Mouse (Mus musculus): ENCODE results near the gene Ccdc13. TPM values are rescaled to one million over a fixed set of nuclear protein-coding genes. Genes with fewer than 3 reads are reported as not detected.
A peak's percentile ranks its signal among the peaks of the same experiment; 100 is the strongest.

Ccdc13 gene
- 1.2 TPM in 2 replicates for polyA plus RNA-seq (2015; fragmentation: Nextera tagmentation; extraction: Ambion mirVana)

GRCm38 (mm10) chr9:121838829-121839621 lies at the start of gene Ccdc13:
TSS of gene Ccdc13 (minus strand) at chr9:121839461.
- peak; percentile 93; the same call in 1 of the 2 replicates for ATAC-seq (ENCODE audit: borderline replicate concordance, extremely low read depth, low FRiP score, low TSS enrichment)
- no peaks in the 10 kb centered on the region for H3K27me3 ChIP-seq
- H3K27ac ChIP-seq = no peak within 1 kb of the TSS
- peaks cover 3% of the 10 kb centered on the region; the same call in 1 of the 2 replicates for H3K4me1 ChIP-seq
- H3K4me3 ChIP-seq = peak within 1 kb of the TSS; percentile 49
- H3K9ac ChIP-seq = peak within 1 kb of the TSS; percentile 25; the same call in 1 of the 2 replicates
- 3% methylated on average over 61 of the region's 61 CpGs for WGBS
- no peaks in the 10 kb centered on the region for H3K9me3 ChIP-seq
- H3K4me2 ChIP-seq = peak within 1 kb of the TSS; percentile 87
- no peaks in the 10 kb centered on the region for H3K36me3 ChIP-seq

- Histone ChIP-seq H3K9ac (no peak overlapping the region), H3K4me3 (no peak overlapping the region)
- 0 out of 2 replicates have a peak, but pooled peaks have one; percentile 31 for ATAC-seq (ENCODE audit: borderline replicate concordance, extremely low read depth, low FRiP score, low TSS enrichment)
Measured at GRCm38 (mm10) chr9:121882015-121882457, 42.8 kb upstream of the Ccdc13 start.

DNA sequence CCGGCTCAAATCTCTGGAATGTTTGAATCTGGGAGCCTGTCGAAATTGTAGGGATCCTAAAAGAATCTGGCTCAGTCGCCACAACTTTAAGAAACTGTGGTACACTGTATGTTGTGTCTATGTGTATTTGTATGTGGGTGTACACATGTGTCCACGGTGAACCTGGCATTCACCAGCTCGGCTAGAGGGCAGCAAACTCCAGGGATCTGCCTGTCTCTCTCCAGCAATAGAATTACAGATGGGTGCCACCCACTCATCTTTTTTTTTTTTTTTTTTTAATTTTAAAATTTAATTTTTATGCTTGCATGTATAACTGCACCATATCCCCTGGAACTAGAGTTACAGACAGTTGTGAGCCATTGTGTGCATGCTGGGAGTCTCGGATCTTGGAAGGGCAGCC lies 42.0 kb upstream of the Ccdc13 start:
- ATAC-seq (ENCODE audit: borderline replicate concordance, extremely low read depth, low FRiP score, low TSS enrichment) = no peak
- no peaks in the 10 kb centered on the region for H3K36me3 ChIP-seq
- no peaks in the 10 kb centered on the region for H3K9me3 ChIP-seq
- peaks cover 2% of the 10 kb centered on the region for H3K4me1 ChIP-seq
- no peak overlapping the region for H3K4me2 ChIP-seq
- H3K4me3 ChIP-seq = no peak overlapping the region
- WGBS = 61% methylated on average over 6 of the region's 6 CpGs
- H3K27ac ChIP-seq = no peak overlapping the region
- H3K27me3 ChIP-seq = no peaks in the 10 kb centered on the region
- H3K9ac ChIP-seq = no peak overlapping the region

More at GRCm38 (mm10) chr9:121882015-121882457, 42.8 kb upstream of the Ccdc13 start:
- H3K9me3 ChIP-seq = no peaks in the 10 kb centered on the region
- no peaks in the 10 kb centered on the region for H3K36me3 ChIP-seq
- H3K4me2 ChIP-seq = no peak overlapping the region
- no peaks in the 10 kb centered on the region for H3K27me3 ChIP-seq
- H3K27ac ChIP-seq = peak overlapping the region; percentile 37
- peaks cover 2% of the 10 kb centered on the region for H3K4me1 ChIP-seq
- 33% methylated on average over 7 of the region's 7 CpGs for WGBS

DNA sequence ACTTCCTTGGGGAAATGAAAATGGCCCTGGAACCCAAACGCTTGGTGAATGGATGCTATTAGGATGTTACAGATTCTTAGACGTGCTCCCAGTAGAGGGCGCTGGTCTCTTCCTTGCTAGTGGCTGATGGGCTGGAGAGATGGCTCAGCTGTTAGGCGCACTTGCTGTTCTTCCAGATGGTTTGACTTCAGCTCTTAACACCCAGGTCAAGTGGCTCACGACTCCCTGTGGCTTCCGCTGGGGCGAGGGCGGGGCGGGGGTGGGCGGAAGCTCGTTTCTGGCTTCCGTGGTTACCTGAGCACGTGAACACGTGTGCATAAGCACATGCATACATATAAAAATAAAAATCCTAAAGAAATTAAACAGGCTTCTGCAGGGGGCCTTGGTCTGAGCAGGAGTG lies 41.6 kb upstream of the Ccdc13 start:
- peaks cover 2% of the 10 kb centered on the region for H3K4me1 ChIP-seq
- H3K4me3 ChIP-seq = no peak overlapping the region
- no peak overlapping the region for H3K27ac ChIP-seq
- 17% methylated on average over 14 of the region's 14 CpGs for WGBS
- H3K9ac ChIP-seq = no peak overlapping the region
- H3K36me3 ChIP-seq = no peaks in the 10 kb centered on the region
- H3K9me3 ChIP-seq = no peaks in the 10 kb centered on the region
- H3K4me2 ChIP-seq = peak overlapping the region; percentile 25; the same call in 1 of the 2 replicates
- ATAC-seq (ENCODE audit: borderline replicate concordance, extremely low read depth, low FRiP score, low TSS enrichment) = peak; percentile 35; the same call in 1 of the 2 replicates
- no peaks in the 10 kb centered on the region for H3K27me3 ChIP-seq

DNA sequence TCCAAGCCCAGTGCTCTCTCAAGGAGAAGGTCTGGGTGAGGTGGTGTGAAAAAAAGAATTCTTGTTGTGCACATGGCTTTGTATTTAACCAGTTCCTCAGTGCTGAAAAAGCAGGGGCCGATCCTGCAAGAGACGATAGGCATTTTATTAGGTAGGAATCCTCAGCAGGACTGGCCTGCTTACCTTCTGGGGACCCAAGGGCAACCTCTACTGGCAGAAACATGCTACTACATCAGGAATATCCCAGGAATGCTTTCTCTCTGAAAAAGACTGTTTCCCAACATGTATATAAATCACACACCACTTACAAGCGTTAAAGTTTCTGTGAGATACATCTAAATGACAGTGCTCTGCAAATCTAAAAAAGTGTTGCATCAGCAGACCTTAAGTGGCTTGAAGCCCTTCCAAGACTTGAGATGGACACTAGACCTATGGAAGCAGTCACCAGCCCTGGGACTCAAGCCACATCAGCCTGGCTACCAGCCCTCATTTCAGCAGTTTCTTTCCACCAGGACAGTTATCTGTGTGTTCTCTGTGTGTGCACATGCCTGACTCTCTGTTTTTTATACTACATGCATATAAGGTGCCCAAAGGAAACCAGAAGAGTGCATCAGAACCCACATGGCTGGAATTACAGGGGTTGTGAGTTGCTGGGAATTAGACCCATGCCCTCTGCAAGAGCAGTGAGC lies 37.9 kb upstream of the Ccdc13 start:
- Histone ChIP-seq H3K27me3 (no peaks in the 10 kb centered on the region), H3K4me1 (peaks cover 2% of the 10 kb centered on the region), H3K4me3 (no peak overlapping the region), H3K36me3 (no peaks in the 10 kb centered on the region), H3K9ac (no peak overlapping the region), H3K27ac (no peak overlapping the region), H3K4me2 (no peak overlapping the region), H3K9me3 (no peaks in the 10 kb centered on the region)
- WGBS = 9% methylated on average over 3 of the region's 3 CpGs
- ATAC-seq (ENCODE audit: borderline replicate concordance, extremely low read depth, low FRiP score, low TSS enrichment) = 0 out of 2 replicates have a peak, but pooled peaks have one; percentile 28

- Histone ChIP-seq H3K4me3 (no peak overlapping the region), H3K4me2 (no peak overlapping the region), H3K36me3 (no peaks in the 10 kb centered on the region), H3K4me1 (peaks cover 2% of the 10 kb centered on the region; the same call in 1 of the 2 replicates), H3K27me3 (no peaks in the 10 kb centered on the region), H3K9ac (no peak overlapping the region), H3K27ac (no peak overlapping the region), H3K9me3 (no peaks in the 10 kb centered on the region)
- ATAC-seq (ENCODE audit: borderline replicate concordance, extremely low read depth, low FRiP score, low TSS enrichment) = no peak
Measured at GRCm38 (mm10) chr9:121873578-121873977, 34.3 kb upstream of the Ccdc13 start.

DNA sequence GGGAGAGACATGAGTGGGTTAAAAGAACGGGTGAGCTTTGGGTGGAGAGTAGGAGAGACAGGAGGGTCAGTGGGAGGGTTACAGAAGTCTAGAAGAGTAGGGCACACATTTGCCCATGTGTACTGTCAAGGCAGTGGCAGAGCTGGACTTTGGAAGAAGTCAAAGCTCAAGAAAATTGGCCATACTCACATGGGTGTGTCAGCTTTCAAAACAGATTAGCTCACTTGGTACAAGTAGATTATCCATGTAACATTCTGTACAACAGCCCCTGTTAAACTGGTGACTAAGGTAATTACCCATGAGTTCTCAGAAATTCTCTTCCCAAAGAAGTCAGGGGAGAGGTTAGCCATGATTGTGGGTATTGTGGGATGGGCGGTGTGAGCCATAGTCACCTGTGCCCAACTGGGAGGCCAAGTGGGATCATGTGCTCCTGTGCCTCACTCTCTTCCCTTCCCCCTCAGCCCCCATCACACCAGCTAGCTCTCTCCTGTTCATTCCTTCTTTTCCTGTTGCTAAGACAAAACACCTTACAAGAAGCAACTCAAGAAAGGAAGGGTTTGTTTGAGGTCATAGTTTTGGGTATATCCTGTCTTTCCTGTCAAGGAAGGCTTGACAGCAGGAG lies 32.9 kb upstream of the Ccdc13 start:
- Histone ChIP-seq H3K9me3 (no peaks in the 10 kb centered on the region), H3K27me3 (no peaks in the 10 kb centered on the region), H3K4me2 (no peak overlapping the region), H3K36me3 (no peaks in the 10 kb centered on the region), H3K27ac (no peak overlapping the region), H3K4me3 (no peak overlapping the region), H3K4me1 (peaks cover 7% of the 10 kb centered on the region; the same call in 1 of the 2 replicates), H3K9ac (no peak overlapping the region)
- 80% methylated on average over 2 of the region's 2 CpGs for WGBS
- no peak for ATAC-seq (ENCODE audit: borderline replicate concordance, extremely low read depth, low FRiP score, low TSS enrichment)

DNA sequence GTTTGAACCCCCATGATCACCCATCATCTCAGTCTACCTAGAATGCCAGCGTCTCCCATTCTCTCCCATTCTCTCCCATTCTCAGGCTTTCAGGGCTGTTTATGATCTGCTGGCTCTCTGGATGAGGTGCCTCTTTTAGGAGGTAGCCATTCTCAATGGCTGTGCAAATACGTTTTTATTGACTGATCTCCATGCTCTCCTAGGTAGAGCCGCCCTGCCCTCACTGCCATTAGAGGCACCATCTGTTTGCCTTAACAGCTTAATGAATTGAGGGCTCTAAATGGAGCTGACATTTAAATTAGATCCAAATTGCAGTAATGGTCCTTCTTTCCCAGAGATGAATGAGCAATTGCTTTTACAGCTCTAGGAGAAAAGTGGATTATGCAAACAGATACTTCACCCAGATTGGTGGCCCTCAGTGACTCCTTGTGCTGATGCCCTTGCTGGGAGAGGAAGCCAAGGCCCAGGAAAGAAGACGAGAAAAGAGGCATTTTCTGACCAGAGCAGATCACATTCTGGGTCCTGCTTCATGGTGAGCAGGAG lies 30.8 kb upstream of the Ccdc13 start:
- Histone ChIP-seq H3K4me1 (peaks cover 10% of the 10 kb centered on the region), H3K27me3 (no peaks in the 10 kb centered on the region), H3K36me3 (no peaks in the 10 kb centered on the region), H3K9ac (no peak overlapping the region), H3K4me2 (no peak overlapping the region), H3K9me3 (no peaks in the 10 kb centered on the region), H3K27ac (no peak overlapping the region), H3K4me3 (no peak overlapping the region)
- WGBS = 59% methylated on average over 4 of the region's 4 CpGs
- ATAC-seq (ENCODE audit: borderline replicate concordance, extremely low read depth, low FRiP score, low TSS enrichment) = no peak

DNA sequence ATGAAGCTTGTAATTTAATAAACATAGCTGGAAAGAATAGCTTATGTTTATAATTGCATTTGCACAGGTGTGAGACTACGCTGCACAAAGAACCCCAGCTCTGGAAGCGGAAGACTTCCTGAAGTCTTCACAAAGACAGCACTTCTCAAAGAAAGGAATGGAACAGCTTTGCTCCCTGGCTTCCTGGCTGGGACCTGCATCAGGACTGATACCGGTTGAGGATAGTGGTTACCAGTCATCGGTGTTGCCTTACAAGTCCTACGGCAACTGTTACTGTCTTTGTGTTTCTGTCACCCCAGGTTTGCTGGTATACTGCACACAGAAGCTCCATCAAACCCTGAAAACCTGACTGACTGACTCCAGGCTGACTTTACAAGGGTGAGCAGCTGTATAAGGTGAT lies 30.2 kb upstream of the Ccdc13 start:
- ATAC-seq (ENCODE audit: borderline replicate concordance, extremely low read depth, low FRiP score, low TSS enrichment) = no peak
- Histone ChIP-seq H3K27me3 (no peaks in the 10 kb centered on the region), H3K4me3 (no peak overlapping the region), H3K4me1 (peaks cover 10% of the 10 kb centered on the region), H3K9me3 (no peaks in the 10 kb centered on the region), H3K9ac (no peak overlapping the region), H3K36me3 (no peaks in the 10 kb centered on the region), H3K27ac (no peak overlapping the region), H3K4me2 (no peak overlapping the region)
- 81% methylated on average over 5 of the region's 5 CpGs for WGBS

DNA sequence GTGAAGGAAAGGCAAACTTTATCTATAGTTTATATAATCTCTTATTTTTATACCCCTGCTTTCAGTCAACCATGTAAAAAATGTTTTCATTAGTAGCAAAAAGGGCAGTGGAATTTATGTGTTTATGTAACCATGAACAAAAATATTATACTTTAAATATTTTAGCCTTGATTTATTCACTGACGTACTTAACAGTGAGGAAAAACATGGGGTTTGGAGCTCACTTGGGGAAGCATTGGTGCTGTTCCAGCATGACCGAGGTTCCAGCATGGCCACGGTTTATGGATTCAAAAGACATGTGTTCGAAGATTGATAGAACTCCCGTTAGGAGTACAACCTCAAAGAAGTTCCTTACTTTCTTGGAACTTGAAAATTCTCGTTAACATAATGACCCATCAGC lies 29.0 kb upstream of the Ccdc13 start:
- no peaks in the 10 kb centered on the region for H3K36me3 ChIP-seq
- H3K4me1 ChIP-seq = peaks cover 10% of the 10 kb centered on the region
- H3K27me3 ChIP-seq = no peaks in the 10 kb centered on the region
- no peak overlapping the region for H3K4me3 ChIP-seq
- H3K9ac ChIP-seq = no peak overlapping the region
- WGBS = 45% methylated on average over 6 of the region's 6 CpGs
- no peak overlapping the region for H3K4me2 ChIP-seq
- ATAC-seq (ENCODE audit: borderline replicate concordance, extremely low read depth, low FRiP score, low TSS enrichment) = peak; percentile 47; the same call in 1 of the 2 replicates
- H3K27ac ChIP-seq = peak overlapping the region; percentile 50
- H3K9me3 ChIP-seq = no peaks in the 10 kb centered on the region

DNA sequence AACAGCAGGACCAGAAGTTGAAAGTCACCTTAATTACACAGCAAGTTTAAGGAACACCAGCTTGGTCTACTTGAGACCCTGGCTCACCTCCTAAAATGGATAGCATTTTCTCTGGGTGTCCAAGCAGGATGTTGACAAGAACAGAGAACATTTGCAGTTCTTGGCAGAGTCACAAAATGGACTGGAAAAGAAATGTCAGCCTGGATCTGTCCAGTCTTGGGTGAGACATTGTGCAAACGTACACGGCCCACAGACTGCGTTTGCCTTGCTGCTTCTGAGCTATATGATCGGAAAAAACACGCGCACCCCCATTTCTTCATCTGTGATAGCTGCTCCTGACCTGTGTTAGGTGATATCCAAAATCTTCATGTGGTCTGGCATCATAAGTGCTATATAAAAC lies 28.4 kb upstream of the Ccdc13 start:
- WGBS = 37% methylated on average over 6 of the region's 6 CpGs
- Histone ChIP-seq H3K27me3 (no peaks in the 10 kb centered on the region), H3K4me2 (no peak overlapping the region), H3K9ac (no peak overlapping the region), H3K4me3 (no peak overlapping the region), H3K9me3 (no peaks in the 10 kb centered on the region), H3K4me1 (peaks cover 10% of the 10 kb centered on the region), H3K36me3 (no peaks in the 10 kb centered on the region), H3K27ac (peak overlapping the region; percentile 76)
- ATAC-seq (ENCODE audit: borderline replicate concordance, extremely low read depth, low FRiP score, low TSS enrichment) = peak; percentile 67; the same call in 1 of the 2 replicates

All from lung, embryonic 15.5 days (tissue).